ENCODE assay signal across 8 mouse cellular contexts in genomic region chr11:43783772-43784171, GRCm38 (mm10). TPM values are rescaled to one million over a fixed set of nuclear protein-coding genes. Genes with fewer than 3 reads are reported as not detected.
DNase-seq lines count a peak whose midpoint lies in the region; ATAC-seq lines count a peak whose summit lies in the region.

No protein-coding gene starts in this region.

- H3K9me3 ChIP-seq in kidney, embryonic 14.5 days (ENCODE audit: control insufficient read depth, low read length): no peaks in the 10 kb centered on the region
- no peaks in the 10 kb centered on the region for H3K9me3 ChIP-seq in limb, embryonic 10.5 days (replicated peaks)
- H3K9me3 ChIP-seq in stomach, embryonic 15.5 days: no peaks in the 10 kb centered on the region

- H3K27me3 ChIP-seq in kidney, embryonic 14.5 days (ENCODE audit: control insufficient read depth, insufficient read depth, low read length): no peaks in the 10 kb centered on the region
- H3K27me3 ChIP-seq in limb, embryonic 10.5 days (ENCODE audit: low read depth, poor library complexity, severe bottlenecking): no peaks in the 10 kb centered on the region
- H3K27me3 ChIP-seq in stomach, embryonic 15.5 days (replicated peaks): no peaks in the 10 kb centered on the region

- H3K4me3 ChIP-seq in kidney, embryonic 14.5 days (ENCODE audit: low read length): no peak overlapping the region
- no peak overlapping the region for H3K4me3 ChIP-seq in limb, embryonic 10.5 days
- no peak overlapping the region for H3K4me3 ChIP-seq in stomach, embryonic 15.5 days (replicated peaks)

- peak; percentile 73 for DNase-seq in 3134 (ENCODE audit: extremely low read depth, insufficient read length, low spot score)
- peak; percentile 55 to 89 for DNase-seq in adrenal gland, adult (ENCODE audit: inconsistent age in 2 of 2, low spot score in 1 of 2)
- peak; percentile 81 for DNase-seq in embryo, embryonic 10 days (ENCODE audit: low spot score)
- DNase-seq in gastrocnemius, postnatal 25 days: peak; percentile 42
- DNase-seq in limb, embryonic 10.5 days (ENCODE audit: low spot score): peak; percentile 85
- peak; percentile 44 for DNase-seq in naive thymus-derived CD4-positive, alpha-beta T cell, adult 2 months (ENCODE audit: low read depth)

- H3K4me2 ChIP-seq in kidney, embryonic 14.5 days (replicated peaks; ENCODE audit: low read depth, low read length): no peak overlapping the region
- no peak overlapping the region for H3K4me2 ChIP-seq in stomach, embryonic 15.5 days

- no peak overlapping the region for H3K9ac ChIP-seq in kidney, embryonic 14.5 days (ENCODE audit: low read depth, low read length)
- no peak overlapping the region for H3K9ac ChIP-seq in stomach, embryonic 15.5 days

- no peaks in the 10 kb centered on the region for H3K4me1 ChIP-seq in kidney, embryonic 14.5 days (ENCODE audit: control insufficient read depth, insufficient read depth, low read length)
- no peaks in the 10 kb centered on the region for H3K4me1 ChIP-seq in limb, embryonic 10.5 days
- H3K4me1 ChIP-seq in stomach, embryonic 15.5 days: no peaks in the 10 kb centered on the region

- H3K27ac ChIP-seq in kidney, embryonic 14.5 days (ENCODE audit: low read depth, low read length): no peak overlapping the region
- H3K27ac ChIP-seq in limb, embryonic 10.5 days: no peak overlapping the region
- H3K27ac ChIP-seq in stomach, embryonic 15.5 days: no peak overlapping the region

- ATAC-seq in kidney, embryonic 14.5 days (ENCODE audit: low FRiP score, low TSS enrichment): peak; percentile 76; the same call in 1 of the 2 replicates
- 0 out of 2 replicates have a peak, but pooled peaks have one; percentile 39 for ATAC-seq in stomach, embryonic 15.5 days (ENCODE audit: insufficient read depth, low FRiP score, low read depth)

- 13% methylated on average over 2 of the region's 2 CpGs for WGBS in kidney, embryonic 14.5 days
- WGBS in limb, embryonic 10.5 days: 13% methylated on average over 2 of the region's 2 CpGs
- 4% methylated on average over 2 of the region's 2 CpGs for WGBS in stomach, embryonic 15.5 days

- H3K36me3 ChIP-seq in kidney, embryonic 14.5 days (ENCODE audit: control insufficient read depth, insufficient read depth, low read length): no peaks in the 10 kb centered on the region
- no peaks in the 10 kb centered on the region for H3K36me3 ChIP-seq in limb, embryonic 10.5 days
- no peaks in the 10 kb centered on the region for H3K36me3 ChIP-seq in stomach, embryonic 15.5 days

RNA-seq across cellular contexts. Expression of gene Ttc1, which starts 36.0 kb away (rescaled TPM):
- total RNA-seq in gastrocnemius, postnatal 25 days (2021): 10 to 100 TPM; 51.1 to 52.1 TPM
- polyA plus RNA-seq in kidney, embryonic 14.5 days (2014; fragmentation: Nextera tagmentation; extraction: Ambion mirVana): 79.2 and 82.2 TPM in 2 replicates
- 74.5 and 79.9 TPM in 2 replicates for polyA plus RNA-seq in limb, embryonic 10.5 days (2016; fragmentation: Nextera tagmentation; extraction: Ambion mirVana)
- 56.1 and 57.7 TPM in 2 replicates for polyA plus RNA-seq in stomach, embryonic 15.5 days (2015; fragmentation: Nextera tagmentation; extraction: Ambion mirVana)
